Mouse (Mus musculus) E14TG2a.4 (cell line): ENCODE data around the gene Habp2.

Source experiments
- CTCF ChIP-seq: conservative IDR thresholded peaks from 2 replicates; pipeline ENCODE4 v1.5.1; 2014; ENCODE audit warnings: low read length
- POU5F1 ChIP-seq: IDR thresholded peaks from 2 replicates; pipeline ENCODE4 v1.6.1; 2014; ENCODE audit warnings: low read length, borderline replicate concordance

DNA sequence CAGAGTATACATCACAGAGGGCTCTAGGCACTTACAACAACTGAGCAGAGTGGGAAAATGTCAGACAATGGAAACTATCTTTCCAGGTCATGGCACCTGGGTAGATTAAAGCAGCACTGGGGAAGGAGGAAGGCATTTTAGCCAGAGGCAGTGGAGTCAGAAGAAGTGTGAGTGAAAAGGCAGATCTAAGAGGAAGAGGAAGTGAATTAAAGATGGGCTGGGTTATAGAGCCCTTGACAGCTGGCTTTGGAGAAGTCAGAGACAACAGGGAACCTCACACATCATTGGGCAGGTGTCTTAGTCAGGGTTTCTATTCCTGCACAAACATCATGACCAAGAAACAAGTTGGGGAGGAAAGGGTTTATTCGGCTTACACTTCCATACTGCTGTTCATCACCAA lies 30.2 kb upstream of the Habp2 start:
- no peak for TF ChIP-seq CTCF
- TF ChIP-seq POU5F1 = no peak
